10 mouse cellular contexts compared by ENCODE assay signal in genomic region chr7:81653988-81654387, GRCm38 (mm10). TPM values are rescaled to one million over a fixed set of nuclear protein-coding genes. Genes with fewer than 3 reads are reported as not detected.
DNase-seq lines count a peak whose midpoint lies in the region; ATAC-seq and TF ChIP-seq lines count a peak whose summit lies in the region.
"Had no signal": no experiment of that assay in that cellular context is flagged by ENCODE, and none has a peak within 500 bp of the region (broad histone marks: within the 10 kb centered on the region; RNA-seq: fewer than 3 reads in every experiment).

No protein-coding gene starts in this region.

- peaks cover 30 to 50% of the 10 kb centered on the region in 2 experiments for H3K4me1 ChIP-seq in heart, embryonic 14.5 days (ENCODE audit: control insufficient read depth in 2 of 2, insufficient read depth in 2 of 2, low read length in 2 of 2)
- peaks cover 17% of the 10 kb centered on the region for H3K4me1 ChIP-seq in midbrain, postnatal 0 days (ENCODE audit: insufficient read depth, low read length)

- no peak for TF ChIP-seq CTCF in midbrain, postnatal 0 days (IDR thresholded peaks at IDR 0.05)

- H3K36me3 ChIP-seq in heart, embryonic 14.5 days (ENCODE audit: control insufficient read depth, insufficient read depth, low read length) = peaks cover 2% of the 10 kb centered on the region; the same call in 1 of the 2 replicates
- H3K36me3 ChIP-seq in midbrain, postnatal 0 days (ENCODE audit: insufficient read depth, low read length) = no peaks in the 10 kb centered on the region

- intact Hi-C loops in left cerebral cortex, postnatal 14 days (cut with DNase I) = loop anchor here (5.0 kb wide), 1 partner anchor 78 kb away; no protein-coding TSS in a partner anchor

- H3K9me3 ChIP-seq in heart, embryonic 14.5 days (ENCODE audit: control insufficient read depth, low read length) = no peaks in the 10 kb centered on the region
- H3K9me3 ChIP-seq in midbrain, postnatal 0 days (ENCODE audit: low read length) = no peaks in the 10 kb centered on the region

- no peak for ATAC-seq in heart, embryonic 14.5 days (ENCODE audit: insufficient number of reproducible peaks, insufficient read depth, low FRiP score, low read depth)
- ATAC-seq in midbrain, postnatal 0 days (ENCODE audit: low FRiP score) = no peak

- H3K27me3 ChIP-seq in heart, embryonic 14.5 days (ENCODE audit: control insufficient read depth, insufficient read depth, low read length) = no peaks in the 10 kb centered on the region
- no peaks in the 10 kb centered on the region for H3K27me3 ChIP-seq in midbrain, postnatal 0 days (ENCODE audit: insufficient read depth, low read length)

- H3K9ac ChIP-seq in heart, embryonic 14.5 days (ENCODE audit: low read length) = no peak overlapping the region
- H3K9ac ChIP-seq in midbrain, postnatal 0 days (replicated peaks; ENCODE audit: low read length, poor library complexity, severe bottlenecking) = no peak overlapping the region

- H3K27ac ChIP-seq in heart, embryonic 14.5 days (replicated peaks in 1 of 2; ENCODE audit: control insufficient read depth in 1 of 2, insufficient read depth in 1 of 2, low read depth in 2 of 2, low read length in 2 of 2) = peak overlapping the region; percentile 30 to 35; a peak in 1 of 4 replicates
- H3K27ac ChIP-seq in midbrain, postnatal 0 days (ENCODE audit: low read depth, low read length) = peak overlapping the region; percentile 40; the same call in 1 of the 2 replicates

- 0 out of 2 replicates have a peak overlapping the region, but pooled peaks have one; percentile 12 for H3K4me2 ChIP-seq in heart, embryonic 14.5 days (ENCODE audit: low read length)
- peak overlapping the region; percentile 2; the same call in 1 of the 2 replicates for H3K4me2 ChIP-seq in midbrain, postnatal 0 days (ENCODE audit: low read depth, low read length, poor library complexity, severe bottlenecking)

- H3K4me3 ChIP-seq in heart, embryonic 14.5 days (ENCODE audit: control insufficient read depth in 1 of 2, insufficient read depth in 1 of 2, low read depth in 1 of 2, low read length in 2 of 2) = no peak overlapping the region
- no peak overlapping the region for H3K4me3 ChIP-seq in midbrain, postnatal 0 days (ENCODE audit: low read depth, low read length)

- peak; percentile 40 to 49 for DNase-seq in left cerebral cortex, postnatal 14 days (ENCODE audit: low spot score in 2 of 2)
- DNase-seq in left cerebral cortex, adult 8-10 months (ENCODE audit: low spot score in 2 of 2) = no peak
- peak; percentile 16 for DNase-seq in embryo, embryonic 9.5 days (ENCODE audit: extremely low spot score)
- DNase-seq in midbrain, postnatal 0 days (ENCODE audit: low spot score) = peak; percentile 50
- DNase-seq in cerebellum, postnatal 4 days (ENCODE audit: low spot score in 2 of 2) = no peak
- DNase-seq in thymus, postnatal 36 days = no peak
- DNase-seq in kidney, postnatal 14 days = no peak
- DNase-seq: cerebellum, adult 2 months; lung, postnatal 10 days had no signal

- WGBS in heart, embryonic 14.5 days = 42% methylated on average over 8 of the region's 8 CpGs
- WGBS in midbrain, postnatal 0 days = 38% methylated on average over 8 of the region's 8 CpGs

RNA-seq across cellular contexts. Expression of gene Homer2, which starts 53.3 kb away (rescaled TPM):
- 10 to 100 TPM; 74.9 to 79.6 TPM for total RNA-seq in left cerebral cortex, postnatal 14 days (2021)
- total RNA-seq in left cerebral cortex, adult 8-10 months (2022) = 10 to 100 TPM; 52.0 to 72.2 (median 56.2) TPM
- polyA plus RNA-seq in heart, embryonic 14.5 days (2014; fragmentation: Nextera tagmentation; extraction: Ambion mirVana) = 80.4 and 84.1 TPM in 2 replicates
- total RNA-seq in midbrain, postnatal 0 days (2014; rRNA removed) = 23.7 and 25.6 TPM in 2 replicates
- 23.5 and 29.5 TPM in 2 replicates for polyA plus RNA-seq in midbrain, postnatal 0 days (2015; fragmentation: Nextera tagmentation; extraction: Ambion mirVana)

Comparison
In these comparisons a context has a peak if more than half of its experiments do, and no peak if none do; other contexts are left out.
1. DNase-seq: peak in left cerebral cortex, postnatal 14 days (2 of 2), embryo, embryonic 9.5 days (single experiment) and midbrain, postnatal 0 days (single experiment); none in left cerebral cortex, adult 8-10 months (0 of 2), cerebellum, postnatal 4 days (0 of 2), thymus, postnatal 36 days (0 of 2) and kidney, postnatal 14 days (single experiment).